Mouse (Mus musculus) liver, postnatal 0 days (tissue): ENCODE data around the gene Zdhhc1. TPM values are rescaled to one million over a fixed set of nuclear protein-coding genes. Genes with fewer than 3 reads are reported as not detected.

Experiments used
- ATAC-seq: fragments of 200-750 bp; cut with Nextera tagmentation; 2 replicates; pipeline ENCODE4 v1.8.0; 2017; ENCODE audit warnings: mild to moderate bottlenecking, moderate library complexity
- DNase-seq: peaks from one replicate; pipeline ENCODE4 v3.0.0-alpha.2; 2016
- H3K27ac ChIP-seq: fragments of 300-500 bp; sonication (generic); 2 replicates; pipeline ENCODE4 v1.5.1; 2014; ENCODE audit warnings: antibody characterized with exemption, moderate library complexity, mild to moderate bottlenecking, low read depth
- H3K27me3 ChIP-seq: fragments of 300-500 bp; sonication (generic); 2 replicates; pipeline ENCODE4 v1.6.1; 2014; ENCODE audit warnings: low read length, control low read depth, mixed read lengths; ENCODE audit not compliant: insufficient read depth
- H3K36me3 ChIP-seq: fragments of 300-500 bp; sonication (generic); replicated peaks from 2 replicates; pipeline ENCODE4 v1.6.1; 2014; ENCODE audit warnings: mild to moderate bottlenecking, control low read depth, low read length, moderate library complexity, mixed read lengths; ENCODE audit not compliant: insufficient read depth
- H3K4me1 ChIP-seq: fragments of 300-500 bp; sonication (generic); 2 replicates; pipeline ENCODE4 v1.6.1; 2014; ENCODE audit warnings: antibody characterized with exemption, mild to moderate bottlenecking, control low read depth; ENCODE audit not compliant: insufficient read depth
- H3K4me2 ChIP-seq: fragments of 300-500 bp; sonication (generic); 2 replicates; pipeline ENCODE4 v1.6.1; 2014; ENCODE audit warnings: low read depth, mild to moderate bottlenecking, low read length, moderate library complexity, mixed read lengths
- H3K4me3 ChIP-seq: fragments of 300-500 bp; sonication (generic); 2 replicates; pipeline ENCODE4 v1.5.1; 2014; ENCODE audit warnings: low read depth, low read length
- H3K9ac ChIP-seq: fragments of 300-500 bp; sonication (generic); replicated peaks from 2 replicates; pipeline ENCODE4 v1.6.1; 2014; ENCODE audit warnings: mild to moderate bottlenecking, moderate library complexity
- H3K9me3 ChIP-seq: fragments of 300-500 bp; sonication (generic); 2 replicates; pipeline ENCODE4 v1.6.1; 2016; ENCODE audit warnings: mild to moderate bottlenecking, control low read depth, low read length, mixed read lengths
- CTCF ChIP-seq: sonication (generic); IDR thresholded peaks from 2 replicates; pipeline ENCODE4 v1.5.1; 2016; ENCODE audit warnings: antibody characterized with exemption, low read depth
- EP300 ChIP-seq: IDR thresholded peaks from 2 replicates; pipeline ENCODE4 v1.6.1; 2016; ENCODE audit warnings: antibody characterized with exemption, low read depth, mild to moderate bottlenecking
- WGBS: fragments of 180-500 bp; shearing (Covaris S2); extraction: QIAGEN DNeasy Blood & Tissue Kit; methylation state at CpG from one replicate; pipeline ENCODE4 v1.1.7; 2014; ENCODE audit not compliant: insufficient replicate concordance; 5-methylcytosine and 5-hydroxymethylcytosine counted together
- polyA plus RNA-seq: library from polyadenylated mRNA; unstranded; fragments of >200 nt; fragmentation: Nextera tagmentation; extraction: Ambion mirVana; gene quantifications from 2 replicates; pipeline ENCODE4 v1.2.1, GENCODE M21; 2015

The Zdhhc1 gene
- polyA plus RNA-seq, 1 experiment from 2014 or later = 2.1 TPM

- TF ChIP-seq CTCF = no peak
- TF ChIP-seq EP300 = no peak
- H3K4me1 ChIP-seq = no peaks in the 10 kb centered on the region
- no peak overlapping the region for H3K4me3 ChIP-seq
- H3K9me3 ChIP-seq = no peaks in the 10 kb centered on the region
- no peaks in the 10 kb centered on the region for H3K27me3 ChIP-seq
- H3K36me3 ChIP-seq = no peaks in the 10 kb centered on the region
- no peak overlapping the region for H3K4me2 ChIP-seq
- DNase-seq = no peak
- H3K27ac ChIP-seq = no peak overlapping the region
- 57% methylated on average over 13 of the region's 13 CpGs for WGBS
- ATAC-seq = no peak
- H3K9ac ChIP-seq = no peak overlapping the region
These were observed 35.5 kb downstream of the Zdhhc1 start for GRCm38 (mm10) chr8:105461085-105461803.

GRCm38 (mm10) chr8:105455218-105455617 is 41.5 kb downstream of the Zdhhc1 start:
- TF ChIP-seq CTCF (no peak), EP300 (0 out of 2 replicates have a peak, but pooled peaks have one; percentile 8)
- DNase-seq (no peak), ATAC-seq (peak; percentile 38; the same call in 1 of the 2 replicates)
- WGBS = 16% methylated on average over 10 of the region's 10 CpGs
- H3K4me2 ChIP-seq = peak overlapping the region; percentile 45
- no peaks in the 10 kb centered on the region for H3K27me3 ChIP-seq
- no peaks in the 10 kb centered on the region for H3K9me3 ChIP-seq
- H3K4me3 ChIP-seq = peak overlapping the region; percentile 13; the same call in 1 of the 2 replicates
- 0 out of 2 replicates have a peak overlapping the region, but pooled peaks have one; percentile 35 for H3K9ac ChIP-seq
- H3K4me1 ChIP-seq = no peaks in the 10 kb centered on the region
- peak overlapping the region; percentile 49 for H3K27ac ChIP-seq
- no peaks in the 10 kb centered on the region for H3K36me3 ChIP-seq

DNA sequence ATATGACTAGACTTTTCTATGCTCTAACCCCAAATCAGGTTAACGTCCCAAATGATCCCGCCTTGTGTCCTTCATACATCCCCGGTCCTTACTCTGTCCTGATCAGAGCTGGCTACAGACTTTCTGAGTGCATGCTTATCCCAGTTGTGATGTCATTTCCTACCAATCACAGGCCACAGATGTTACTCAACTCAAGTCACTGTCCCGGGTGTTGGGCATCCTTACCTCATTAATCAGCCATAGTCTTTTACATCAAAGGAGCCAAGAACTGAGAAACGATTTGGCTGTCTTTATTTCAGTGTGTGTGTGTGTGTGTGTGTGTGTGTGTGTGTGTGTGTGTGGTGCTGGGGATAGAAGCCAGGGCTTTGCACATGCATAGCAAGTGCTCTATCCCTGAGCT is 42.6 kb downstream of the Zdhhc1 start:
- TF ChIP-seq CTCF (no peak), EP300 (no peak)

GRCm38 (mm10) chr8:105453296-105453695 is 43.4 kb downstream of the Zdhhc1 start:
- Histone ChIP-seq H3K9ac (no peak overlapping the region), H3K36me3 (no peaks in the 10 kb centered on the region), H3K4me3 (no peak overlapping the region), H3K4me1 (peaks cover 8% of the 10 kb centered on the region; the same call in 1 of the 2 replicates), H3K9me3 (no peaks in the 10 kb centered on the region), H3K27me3 (no peaks in the 10 kb centered on the region), H3K4me2 (no peak overlapping the region), H3K27ac (no peak overlapping the region)
- WGBS = 45% methylated on average over 5 of the region's 5 CpGs
- DNase-seq = no peak
- no peak for ATAC-seq
- TF ChIP-seq EP300 = no peak
- TF ChIP-seq CTCF = peak; percentile 49

More for the DNA sequence above, 42.6 kb downstream of the Zdhhc1 start:
- no peaks in the 10 kb centered on the region for H3K27me3 ChIP-seq
- H3K36me3 ChIP-seq = no peaks in the 10 kb centered on the region
- H3K27ac ChIP-seq = no peak overlapping the region
- no peak overlapping the region for H3K4me3 ChIP-seq
- no peaks in the 10 kb centered on the region for H3K9me3 ChIP-seq
- DNase-seq (no peak), ATAC-seq (no peak)
- H3K9ac ChIP-seq = no peak overlapping the region
- H3K4me1 ChIP-seq = peaks cover 5% of the 10 kb centered on the region; the same call in 1 of the 2 replicates
- no peak overlapping the region for H3K4me2 ChIP-seq
- WGBS = 53% methylated on average over 5 of the region's 5 CpGs

DNA sequence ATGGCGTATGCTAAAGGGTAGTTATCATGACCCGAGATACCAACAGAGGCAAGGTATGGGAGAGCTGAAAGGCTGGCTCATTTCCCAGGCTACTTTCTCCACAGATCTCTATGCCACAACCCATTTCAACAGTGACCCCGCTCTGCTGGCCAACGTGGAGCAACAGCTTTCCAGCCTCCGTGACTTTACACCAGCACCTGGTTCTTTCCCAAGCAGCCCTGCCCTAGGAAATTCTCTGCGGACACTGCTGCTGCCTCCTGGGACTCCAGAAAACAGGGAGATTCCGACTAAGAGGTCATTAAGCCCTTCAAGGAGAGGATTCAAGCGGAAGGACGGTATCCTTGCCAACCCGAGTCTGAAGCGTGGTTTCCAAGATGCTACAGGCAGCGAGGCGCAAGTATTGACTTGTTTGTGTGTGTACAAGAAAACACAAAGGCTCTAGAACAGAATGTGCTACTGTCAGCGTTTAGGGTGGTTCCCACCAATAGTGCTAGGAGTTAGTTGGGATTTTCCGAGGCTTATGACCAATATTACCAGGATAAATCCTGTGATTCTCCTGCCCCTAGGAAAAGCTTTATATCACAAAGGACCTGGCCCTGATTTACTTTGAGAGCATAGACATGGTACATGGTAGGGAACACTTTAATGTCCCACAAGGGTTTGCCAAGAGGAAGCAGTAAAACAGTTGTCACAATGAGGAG is 44.6 kb downstream of the Zdhhc1 start:
- peaks cover 8% of the 10 kb centered on the region for H3K4me1 ChIP-seq
- no peak overlapping the region for H3K9ac ChIP-seq
- no peak for DNase-seq
- no peaks in the 10 kb centered on the region for H3K9me3 ChIP-seq
- no peaks in the 10 kb centered on the region for H3K27me3 ChIP-seq
- no peak overlapping the region for H3K4me2 ChIP-seq
- ATAC-seq = no peak
- 66% methylated on average over 15 of the region's 15 CpGs for WGBS
- TF ChIP-seq CTCF = no peak
- TF ChIP-seq EP300 = no peak
- H3K4me3 ChIP-seq = no peak overlapping the region
- H3K36me3 ChIP-seq = no peaks in the 10 kb centered on the region
- no peak overlapping the region for H3K27ac ChIP-seq

- no peak overlapping the region for H3K9ac ChIP-seq
- WGBS = 50% methylated on average over 1 of the region's 1 CpGs
- H3K4me3 ChIP-seq = no peak overlapping the region
- DNase-seq (no peak), ATAC-seq (no peak)
- no peaks in the 10 kb centered on the region for H3K36me3 ChIP-seq
- peaks cover 10% of the 10 kb centered on the region for H3K4me1 ChIP-seq
- TF ChIP-seq CTCF = no peak
- TF ChIP-seq EP300 = no peak
- H3K9me3 ChIP-seq = no peaks in the 10 kb centered on the region
- H3K27ac ChIP-seq = no peak overlapping the region
- H3K4me2 ChIP-seq = no peak overlapping the region
- H3K27me3 ChIP-seq = no peaks in the 10 kb centered on the region
These were observed 45.7 kb downstream of the Zdhhc1 start for GRCm38 (mm10) chr8:105450977-105451376.
